Mouse (Mus musculus) layer of hippocampus, postnatal 36 days (tissue): Measurements from ENCODE around the gene Wfdc1. TPM values are rescaled to one million over a fixed set of nuclear protein-coding genes. Genes with fewer than 3 reads are reported as not detected.

Source experiments
- DNase-seq, 2 experiments: peaks; one replicate each; pipeline ENCODE4 v3.0.0; 2022
- total RNA-seq, 2 experiments: library from RNA; stranded (reverse); gene quantifications; 2 replicates each; pipeline ENCODE4 v1.2.3; 2021

Wfdc1 gene
- total RNA-seq, 2 experiments from 2014 or later: 7.8 to 9.2 TPM

- DNase-seq: no peak
Observed at GRCm38 (mm10) chr8:119737093-119737900, 71.1 kb downstream of the Wfdc1 start.

Other genes starting within 250 kb of the Wfdc1 start
- under 1 TPM in 1 of 2 experiments, not detected in 1; 0.56 TPM for gene Osgin1, start 232.2 kb upstream of the Wfdc1 start, total RNA-seq
- 100 to 1,000 TPM in 1 of 2 experiments, 10 to 100 TPM in 1; 94.4 to 116 TPM for gene Necab2, start 219.6 kb upstream of the Wfdc1 start, total RNA-seq
- gene Slc38a8, start 164.7 kb upstream of the Wfdc1 start, total RNA-seq: not detected
- gene Mbtps1, start 107.6 kb upstream of the Wfdc1 start, total RNA-seq: 10 to 100 TPM; 70.3 to 74.6 TPM
- gene Hsdl1, start 91.2 kb upstream of the Wfdc1 start, total RNA-seq: 10 to 100 TPM; 39.8 to 42.0 TPM
- under 1 TPM; 0.12 to 0.18 TPM for gene Dnaaf1, start 91.1 kb upstream of the Wfdc1 start, total RNA-seq
- 10 to 100 TPM; 11.5 to 11.7 TPM for gene Taf1c, start 61.1 kb upstream of the Wfdc1 start, total RNA-seq
- under 1 TPM in 1 of 2 experiments, not detected in 1; 0.46 TPM for gene Adad2, start 53.6 kb upstream of the Wfdc1 start, total RNA-seq
- gene Kcng4, start 30.7 kb upstream of the Wfdc1 start, total RNA-seq: 1 to 10 TPM; 3.6 to 3.7 TPM
- gene Atp2c2, start 33.6 kb downstream of the Wfdc1 start, total RNA-seq: 1 to 10 TPM; 1.5 to 1.6 TPM
- gene Tldc1, start 112.1 kb downstream of the Wfdc1 start, total RNA-seq: 10 to 100 TPM; 15.7 to 18.7 TPM
- gene Cotl1, start 174.2 kb downstream of the Wfdc1 start, total RNA-seq: 100 to 1,000 TPM; 129 to 137 TPM
- 1 to 10 TPM; 7.1 to 8.3 TPM for gene Klhl36, start 195.9 kb downstream of the Wfdc1 start, total RNA-seq
- 10 to 100 TPM; 86.6 to 95.8 TPM for gene Usp10, start 244.0 kb downstream of the Wfdc1 start, total RNA-seq
- gene Gm20388, start 244.5 kb downstream of the Wfdc1 start, total RNA-seq: 10 to 100 TPM in 1 of 2 experiments, not detected in 1; 12.7 TPM